Mouse (Mus musculus) heart, adult 8-10 months (tissue): ENCODE measurements around the gene Elmod3. TPM values are rescaled to one million over a fixed set of nuclear protein-coding genes. Genes with fewer than 3 reads are reported as not detected.
A peak's percentile ranks its signal among the peaks of the same experiment; 100 is the strongest.
"Not testable (repeated sequence)": the region's sequence is repeated elsewhere in the genome, so short reads cannot be mapped to it uniquely, and the experiment has no call there.

Experiments
- DNase-seq: peaks from one replicate; pipeline ENCODE4 v3.0.0; 2022; ENCODE audit warnings: low spot score
- total RNA-seq, 4 experiments: library from RNA; stranded (reverse); gene quantifications; 2 replicates each; pipeline ENCODE4 v1.2.4; 2022

Elmod3 gene
- total RNA-seq, 4 experiments from 2014 or later = 12.1 to 16.4 (median 14.5) TPM

DNA sequence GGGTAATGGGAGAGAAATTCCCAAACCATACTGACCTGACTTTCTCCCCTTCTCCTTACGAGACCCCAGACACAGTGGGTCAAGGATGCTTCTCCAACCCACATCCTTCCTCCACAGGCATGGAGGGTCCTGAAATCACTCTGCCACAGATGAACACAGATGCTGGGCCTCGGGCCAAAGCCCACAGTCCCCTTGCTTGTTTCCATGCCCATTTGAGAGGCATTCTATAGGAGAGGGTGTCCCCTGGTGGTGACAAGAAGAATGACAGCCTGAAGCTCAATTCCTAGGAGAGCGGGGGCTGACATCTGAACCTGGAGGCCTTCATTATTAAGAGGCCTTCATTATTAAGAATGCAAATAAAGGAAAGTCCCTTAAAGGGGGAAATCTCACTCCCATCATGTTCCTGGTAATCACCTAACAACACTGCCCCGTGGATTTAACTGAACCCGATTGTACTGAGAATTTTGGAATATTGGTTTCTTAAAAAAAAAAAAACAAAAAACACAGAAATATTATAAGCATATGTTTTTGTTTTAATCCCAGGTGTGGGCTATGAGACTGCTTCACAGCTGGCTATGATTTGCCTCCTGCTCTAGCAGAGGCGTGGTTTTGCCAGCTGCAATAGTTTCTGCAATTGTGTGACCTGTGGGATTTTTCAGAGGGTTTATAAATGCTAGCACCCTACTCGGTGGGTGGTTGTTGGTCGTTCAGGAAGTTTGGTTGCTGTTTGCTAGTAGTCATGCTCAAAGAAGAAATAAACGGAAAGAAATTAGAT is 64.0 kb downstream of the Elmod3 start:
- peak; percentile 76 for DNase-seq

DNA sequence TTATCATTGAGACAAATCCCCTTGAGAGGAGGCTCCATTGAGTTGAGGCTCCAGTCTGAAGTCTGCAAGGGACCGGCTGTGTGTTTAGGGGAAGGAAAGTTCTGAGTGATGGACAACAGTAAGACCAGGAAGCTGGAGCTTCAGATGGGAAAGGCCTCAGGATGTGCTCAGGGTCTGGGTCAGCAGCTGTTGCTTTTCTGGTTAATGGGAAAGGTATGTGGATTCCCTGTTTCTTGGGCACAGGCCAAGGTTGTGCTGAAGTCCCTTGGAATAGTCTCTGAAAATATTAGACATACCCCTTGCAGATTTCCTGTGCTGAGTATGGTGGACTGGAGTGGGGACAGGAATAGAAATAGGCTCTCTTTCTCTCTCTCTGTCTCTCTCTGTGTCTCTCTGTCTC is 64.7 kb downstream of the Elmod3 start:
- not testable (repeated sequence) for DNase-seq

DNA sequence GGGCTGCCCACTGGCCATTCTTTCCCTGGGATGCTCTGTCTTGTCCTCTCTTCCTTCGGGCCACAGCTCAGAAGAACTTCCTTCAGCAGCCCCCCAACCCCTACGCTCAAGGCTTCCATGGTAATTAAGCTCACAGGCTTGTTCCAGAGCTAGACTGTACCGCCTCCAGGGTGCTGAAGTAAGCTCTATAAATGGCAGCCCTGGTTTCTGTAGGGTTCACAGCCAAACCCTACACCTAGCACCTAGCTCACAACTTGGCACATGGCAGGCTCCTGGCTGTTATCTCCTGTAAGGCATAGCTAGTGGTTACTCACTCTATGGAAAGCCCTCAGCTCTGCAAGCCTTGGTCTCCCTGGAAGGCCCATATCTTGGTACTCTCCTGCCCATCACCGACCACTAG is 65.6 kb downstream of the Elmod3 start:
- DNase-seq = no peak

DNA sequence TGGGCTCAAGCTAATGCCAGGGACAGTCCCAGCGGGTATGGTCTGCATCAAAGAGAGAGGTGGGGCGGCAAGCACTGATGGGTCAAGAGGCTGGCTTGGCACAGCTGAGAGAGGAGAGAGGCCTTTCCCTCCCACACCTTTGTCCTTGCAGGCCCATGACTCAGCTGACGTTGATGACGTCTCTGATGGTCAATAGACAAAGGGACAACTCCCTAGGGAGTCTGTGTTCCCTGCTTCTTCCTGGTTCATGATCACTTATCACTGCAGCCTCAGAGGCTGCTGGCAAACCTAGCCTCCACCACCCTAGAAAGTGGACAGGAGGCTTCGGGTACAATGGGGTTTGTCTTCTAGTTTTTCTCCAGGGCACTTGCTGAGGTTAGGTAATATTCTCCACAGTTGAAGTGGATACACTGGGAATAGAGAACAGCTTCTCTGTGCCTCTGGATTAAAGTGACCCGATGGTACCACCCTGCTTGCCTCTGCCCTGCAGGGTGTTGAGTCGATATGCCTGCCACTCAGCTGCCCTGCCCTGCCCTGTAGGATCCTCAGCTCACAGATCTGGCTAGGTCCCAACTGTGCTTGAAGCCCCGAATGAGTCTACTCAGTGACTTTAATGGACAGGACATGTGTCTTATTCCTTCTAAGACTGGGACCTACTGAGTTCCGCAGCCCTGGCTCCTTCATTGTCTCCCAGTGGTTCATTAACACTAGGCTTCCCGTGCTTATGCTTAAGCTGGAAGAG is 69.6 kb downstream of the Elmod3 start:
- peak; percentile 80 for DNase-seq

DNA sequence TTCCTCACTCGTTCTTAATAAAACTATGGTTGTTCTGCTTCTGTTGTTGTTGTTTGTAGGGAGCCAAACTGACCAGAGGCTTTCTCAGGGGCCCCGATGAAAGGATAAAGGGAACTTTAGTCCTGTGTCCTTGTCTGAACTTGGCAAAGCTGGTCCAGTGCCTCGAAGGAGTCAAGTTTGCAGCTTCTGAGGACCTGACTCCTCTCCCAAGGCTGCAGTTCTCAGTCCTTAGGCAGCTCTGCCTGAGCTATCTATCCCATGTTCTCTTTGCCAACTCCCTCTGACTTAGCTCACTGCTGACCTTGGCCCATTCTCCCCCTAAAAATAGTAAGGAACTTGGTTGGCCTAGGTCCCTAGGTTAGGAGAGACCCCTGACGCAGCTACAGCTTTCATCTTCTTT is 71.1 kb downstream of the Elmod3 start:
- no peak for DNase-seq

DNA sequence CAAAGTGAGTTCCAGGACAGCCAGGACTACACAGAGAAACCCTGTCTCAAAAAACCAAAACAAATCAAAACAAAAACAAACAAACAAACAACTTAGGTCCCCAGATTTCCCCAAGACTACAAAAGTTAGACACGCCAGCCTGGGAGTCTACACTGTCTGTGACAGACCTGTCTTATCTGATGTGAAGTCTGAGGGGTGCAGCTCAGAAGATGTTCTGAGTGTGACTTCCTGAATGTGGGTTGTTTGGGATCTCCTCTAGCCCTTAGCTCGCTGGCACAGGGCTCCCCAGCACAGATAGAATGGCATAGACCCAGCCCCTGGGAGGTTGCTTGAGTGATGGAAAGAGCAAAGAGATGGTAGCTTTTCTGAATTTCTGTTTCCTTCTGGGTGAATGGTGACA is 74.1 kb downstream of the Elmod3 start:
- DNase-seq = no peak

DNA sequence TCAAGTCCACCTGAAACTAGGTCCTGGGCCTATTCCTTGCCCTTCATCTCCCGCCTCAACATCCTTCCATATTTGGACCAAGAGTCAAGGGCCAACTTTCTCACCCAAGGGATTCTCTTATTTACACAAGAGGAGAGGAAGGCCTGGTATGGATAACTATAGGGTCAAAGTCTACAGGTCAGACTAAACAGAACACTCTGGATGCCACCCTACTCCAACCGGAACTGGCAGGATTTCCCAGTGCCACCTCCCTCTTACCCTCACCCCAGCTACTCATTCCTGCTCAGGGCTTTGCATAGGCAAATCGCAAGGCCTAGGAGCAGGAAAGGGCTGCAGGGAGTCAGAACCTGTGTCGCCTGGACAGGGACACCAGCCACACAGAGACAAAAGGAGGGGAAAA is 75.0 kb downstream of the Elmod3 start:
- no peak for DNase-seq

DNA sequence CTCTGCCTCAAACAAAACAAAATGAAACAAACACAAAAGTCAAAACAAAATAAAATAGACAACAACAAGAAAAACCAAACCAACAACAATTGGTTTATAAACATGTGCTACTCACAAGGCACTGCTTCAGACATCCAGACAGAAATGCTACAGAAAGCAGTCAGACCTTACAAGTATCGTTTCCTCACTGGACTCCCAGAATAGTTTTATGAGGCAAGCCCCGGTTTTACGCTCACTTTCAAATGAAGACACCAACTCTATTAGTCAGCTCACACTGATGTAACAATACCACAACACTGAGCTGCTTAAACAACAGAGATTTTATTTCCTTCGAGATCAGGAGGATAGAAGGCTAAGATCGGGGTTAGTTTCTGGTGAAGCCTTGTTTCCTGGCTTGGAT is 75.9 kb downstream of the Elmod3 start:
- no peak for DNase-seq

DNA sequence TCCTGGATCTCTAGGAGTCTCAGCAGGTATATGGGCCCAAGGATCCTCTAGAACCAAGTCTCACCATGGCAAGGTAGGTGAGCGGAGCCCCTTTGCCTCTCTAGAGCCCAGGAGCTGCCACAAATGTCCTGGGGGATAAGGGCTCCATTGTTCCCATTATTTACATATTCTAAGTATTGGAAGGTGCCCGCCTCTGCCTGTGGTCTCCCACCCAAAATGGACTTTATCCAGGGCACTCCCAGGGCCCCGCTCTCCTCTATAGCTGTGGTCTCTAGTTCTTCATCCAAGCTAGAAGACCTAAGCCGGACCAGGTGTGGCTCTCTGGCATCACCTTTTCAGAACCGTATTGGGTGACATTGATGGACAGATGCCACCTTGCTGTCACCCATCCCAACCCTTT is 76.6 kb downstream of the Elmod3 start, which contains the start of gene Sh2d6:
Sh2d6 (minus strand) TSS at position 101 of the 400 bp plus-strand sequence.
- DNase-seq = no peak

DNA sequence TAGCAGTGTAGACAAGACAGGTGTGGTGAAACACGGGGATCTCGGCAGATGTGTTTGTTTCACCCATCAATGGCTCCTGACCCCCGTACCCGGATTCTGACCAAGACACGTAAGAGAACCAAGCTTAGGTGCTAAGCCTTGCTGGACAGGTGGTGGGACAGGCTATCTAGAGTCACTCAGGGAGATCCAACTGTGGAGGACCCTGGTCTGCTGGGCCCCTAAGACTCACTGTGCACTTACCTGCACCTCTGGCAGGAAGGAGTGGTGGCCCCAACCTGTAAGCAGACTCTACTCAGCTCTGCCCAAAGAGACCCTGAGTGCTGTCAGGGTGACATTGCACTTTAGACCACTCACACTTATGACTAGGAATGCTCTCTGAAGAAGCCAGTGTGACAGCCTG is 77.3 kb downstream of the Elmod3 start:
- no peak for DNase-seq

DNA sequence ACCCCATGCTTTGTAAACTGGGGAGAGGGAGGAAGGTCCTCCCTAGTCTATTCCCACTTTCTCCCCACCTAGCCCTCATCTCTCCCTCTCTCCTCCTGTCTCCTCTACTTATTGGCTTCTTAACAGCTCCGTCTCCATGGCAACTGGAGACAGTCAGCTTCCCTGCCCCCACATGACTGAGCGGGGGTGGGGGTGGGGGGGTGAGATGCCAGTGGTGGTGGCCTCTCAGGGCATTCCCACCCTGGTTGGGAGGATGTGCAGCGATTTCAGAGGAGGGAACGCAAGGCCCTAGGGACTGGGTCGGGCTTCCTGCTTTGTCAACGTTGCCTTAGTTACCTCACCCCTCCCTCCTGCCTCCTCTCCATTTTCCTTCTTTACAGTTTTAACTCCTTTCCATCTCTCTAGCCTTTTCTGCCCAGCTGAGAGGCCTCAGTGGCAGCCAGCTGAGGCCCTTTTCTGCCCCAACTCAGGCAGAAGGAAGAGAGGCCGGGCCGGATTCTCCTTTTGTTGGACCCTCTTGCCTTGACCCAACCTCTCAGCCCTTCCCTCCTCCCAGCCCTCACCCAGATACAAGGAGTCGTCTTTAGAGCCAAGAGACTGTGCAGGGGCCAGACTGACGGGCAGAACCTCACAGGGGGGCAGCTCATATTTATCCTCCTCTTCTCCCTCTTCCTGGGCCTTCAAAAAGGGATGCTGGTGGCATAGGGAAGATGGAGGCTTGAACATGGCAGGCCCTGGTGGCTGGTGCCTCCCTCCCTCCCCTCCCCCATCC is 78.1 kb downstream of the Elmod3 start:
- peak; percentile 55 for DNase-seq

DNA sequence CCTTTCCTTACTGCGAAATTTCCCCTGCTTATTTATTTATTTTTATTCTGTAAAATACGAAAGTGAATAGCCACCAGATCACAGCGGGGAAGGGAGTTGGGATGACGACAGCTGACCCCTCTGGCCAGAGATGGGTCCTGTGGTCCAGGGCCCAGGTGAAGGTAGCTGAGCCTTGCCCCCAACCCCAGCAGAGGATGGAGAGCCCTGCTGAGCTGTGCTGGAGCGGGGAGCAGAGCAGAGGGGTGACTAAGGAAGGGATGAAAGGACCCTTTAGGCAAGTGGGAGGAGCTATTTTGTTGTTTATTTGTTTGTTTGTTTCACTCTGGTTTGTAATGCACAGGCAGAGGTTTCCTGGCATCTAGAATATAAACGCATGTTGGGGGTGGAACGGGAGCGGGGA is 78.9 kb downstream of the Elmod3 start:
- no peak for DNase-seq

DNA sequence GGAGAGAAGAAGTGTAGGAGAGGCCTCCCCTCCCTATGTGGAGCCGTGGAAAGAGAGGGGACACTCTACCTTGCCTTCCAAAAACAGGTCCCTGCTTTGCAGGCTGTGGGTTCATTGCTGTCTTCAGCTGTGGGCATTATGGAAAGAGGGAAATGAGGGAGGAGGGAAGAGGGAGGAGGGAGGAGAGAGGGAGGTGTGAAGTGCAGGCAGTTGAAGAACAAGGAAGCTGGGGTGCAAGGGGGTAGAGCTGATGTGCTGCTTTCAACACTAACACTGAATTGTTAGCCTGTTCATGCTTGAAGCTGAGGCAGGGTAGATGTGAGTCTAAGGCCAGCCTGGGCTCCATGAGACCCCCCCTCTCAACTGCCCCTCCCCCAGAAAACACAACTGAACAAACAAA is 79.4 kb downstream of the Elmod3 start:
- no peak for DNase-seq

Other genes with a start within 250 kb of the Elmod3 start
- 10 to 100 TPM; 20.4 to 24.3 (median 22.2) TPM for gene Tmem150a, start 243.0 kb downstream of the Elmod3 start, total RNA-seq
- gene Rnf181, start 231.5 kb downstream of the Elmod3 start, total RNA-seq = 10 to 100 TPM; 39.5 to 49.6 (median 41.5) TPM
- gene Vamp5, start 217.9 kb downstream of the Elmod3 start, total RNA-seq = 10 to 100 TPM; 58.0 to 68.1 (median 61.2) TPM
- gene Vamp8, start 207.7 kb downstream of the Elmod3 start, total RNA-seq = 10 to 100 TPM; 58.8 to 80.9 (median 70.8) TPM
- gene Ggcx, start 184.1 kb downstream of the Elmod3 start, total RNA-seq = 10 to 100 TPM; 30.9 to 38.9 (median 33.8) TPM
- 100 to 1,000 TPM; 112 to 150 (median 119) TPM for gene Mat2a, start 158.9 kb downstream of the Elmod3 start, total RNA-seq
- gene Sh2d6, start 76.7 kb downstream of the Elmod3 start, total RNA-seq = not detected
- 10 to 100 TPM in 1 of 4 experiments, 1 to 10 TPM in 3; 7.5 to 11.8 (median 9.2) TPM for gene Capg, start 54.0 kb downstream of the Elmod3 start, total RNA-seq
- gene Retsat, start 62 bp upstream of the Elmod3 start, total RNA-seq = 100 to 1,000 TPM; 170 to 247 (median 189) TPM
- 10 to 100 TPM; 63.6 to 67.4 (median 65.5) TPM for gene Tgoln1, start 18.6 kb upstream of the Elmod3 start, total RNA-seq
- gene Tcf7l1, start 190.8 kb upstream of the Elmod3 start, total RNA-seq = 1 to 10 TPM; 6.8 to 9.2 (median 7.9) TPM